Mouse (Mus musculus): ENCODE measurements around the gene Cd1d1.

- TF ChIP-seq EP300 (IDR thresholded peaks at IDR 0.05; ENCODE audit: low read length) (no peak), CTCF (conservative IDR thresholded peaks at IDR 0.05 in 1 of 2, IDR thresholded peaks at IDR 0.05 in 1 of 2; ENCODE audit: low read depth in 2 of 2, low read length in 2 of 2) (no peak), POLR2AphosphoS2 (IDR thresholded peaks at IDR 0.05; ENCODE audit: low read depth, low read length) (no peak), TCF12 (IDR thresholded peaks at IDR 0.05; ENCODE audit: low read depth, low read length) (no peak)
Measured at GRCm38 (mm10) chr3:86954521-86954920, 44.7 kb downstream of the Cd1d1 start.

Data from CH12.LX (cell line).